Mouse (Mus musculus) T-cell, adult 2 months (primary cell): ENCODE results near the gene Nav1.
A peak's percentile ranks its signal among the peaks of the same experiment; 100 is the strongest.

Source experiments
- DNase-seq: peaks from one replicate; pipeline ENCODE4 v3.0.0; 2022; ENCODE audit warnings: low spot score

Gene Nav1

DNA sequence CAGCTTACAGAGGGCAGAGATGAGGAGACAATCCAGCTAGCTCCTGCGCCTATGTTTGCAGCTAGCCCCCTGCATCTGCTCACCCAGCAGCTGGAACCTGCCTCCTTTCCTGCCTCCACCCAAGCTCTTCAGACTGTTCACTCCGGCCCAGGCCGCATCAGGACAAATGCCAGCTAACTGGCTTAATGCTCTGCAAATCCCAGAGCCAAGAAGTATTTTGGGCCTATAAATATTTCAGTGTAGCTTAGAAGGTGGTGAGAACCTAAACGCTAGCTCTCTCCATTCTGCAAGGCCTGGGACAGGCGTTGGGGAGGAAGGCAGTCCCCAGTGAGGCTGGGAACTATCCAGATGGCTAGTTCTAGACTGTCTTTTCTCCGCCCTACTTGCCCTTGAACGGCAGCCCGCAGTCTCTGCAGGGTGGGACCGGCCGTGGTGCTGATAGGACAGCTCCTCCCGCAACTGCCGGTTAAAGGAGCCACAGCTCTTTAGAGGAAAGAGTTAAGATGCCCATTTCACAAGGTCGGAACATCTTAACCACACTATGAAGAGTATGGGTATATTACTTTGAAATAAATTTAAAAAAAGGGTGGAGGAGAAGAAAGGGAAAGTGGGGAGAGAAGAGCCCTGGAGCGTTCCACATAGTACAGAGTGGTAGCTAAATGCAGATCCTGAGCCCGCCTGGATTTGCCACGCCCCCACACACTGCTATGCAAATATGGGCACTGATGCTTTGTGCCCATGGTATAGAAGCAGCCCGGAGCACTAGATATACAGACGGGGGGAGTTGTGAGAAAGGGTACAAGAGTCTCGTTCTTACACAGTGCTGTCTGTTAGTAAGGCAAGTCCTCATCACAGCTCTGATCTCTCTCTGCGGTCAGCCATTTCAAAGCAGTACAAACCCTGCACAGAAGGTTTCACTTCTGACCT lies 8.9 kb upstream of the Nav1 start:
- no peak for DNase-seq

DNA sequence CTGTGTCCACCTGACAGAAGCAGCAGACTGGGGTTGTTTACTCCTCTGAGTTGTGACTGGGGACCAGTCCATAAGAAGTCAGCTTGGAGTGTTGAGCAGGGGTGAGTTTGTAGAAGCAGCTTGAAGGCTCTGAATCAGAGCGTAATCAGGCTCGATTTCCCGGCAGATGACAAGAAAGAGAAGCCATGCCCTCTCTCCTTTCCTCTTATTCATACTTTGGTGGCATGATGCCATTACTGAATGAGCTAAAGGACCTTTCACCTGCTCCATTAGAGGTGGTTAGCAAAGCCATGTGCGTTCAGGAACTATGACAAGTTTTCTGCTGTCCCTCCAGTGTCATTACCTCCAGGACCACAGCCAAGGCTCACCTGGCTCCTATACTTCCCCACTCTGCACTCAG lies 2.5 kb upstream of the Nav1 start:
- DNase-seq = no peak

DNA sequence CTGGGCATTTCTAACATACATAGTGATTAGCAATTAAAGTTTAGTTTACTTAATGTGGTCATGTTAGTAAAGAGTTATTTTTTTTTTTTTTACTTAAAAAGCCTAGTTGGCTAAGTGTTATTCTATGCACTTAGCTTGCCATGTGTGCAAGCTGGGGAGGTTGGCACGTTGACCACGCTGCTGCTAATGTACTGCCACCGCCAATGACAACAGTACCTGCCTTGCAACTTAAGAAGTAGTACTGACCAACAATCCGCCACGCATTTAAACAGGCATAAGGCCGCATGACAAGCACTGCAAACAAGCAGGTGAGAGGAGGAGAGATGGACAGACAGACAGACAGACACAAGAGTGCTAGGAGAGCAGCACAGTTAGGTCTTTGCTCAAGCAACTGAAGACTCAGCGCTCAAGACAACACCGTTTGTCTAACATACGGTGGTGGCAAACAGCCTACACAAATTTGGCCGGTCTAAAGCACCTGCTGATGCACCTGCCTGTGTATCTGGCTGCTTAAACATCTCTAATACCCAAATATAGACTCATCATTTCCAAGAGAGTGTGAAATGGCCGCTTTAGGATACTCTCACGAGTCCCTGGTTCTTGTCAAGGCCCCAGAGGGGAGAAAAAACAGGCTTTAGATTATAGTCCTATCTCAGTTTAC lies 610 bp downstream of the Nav1 start:
- DNase-seq = no peak

DNA sequence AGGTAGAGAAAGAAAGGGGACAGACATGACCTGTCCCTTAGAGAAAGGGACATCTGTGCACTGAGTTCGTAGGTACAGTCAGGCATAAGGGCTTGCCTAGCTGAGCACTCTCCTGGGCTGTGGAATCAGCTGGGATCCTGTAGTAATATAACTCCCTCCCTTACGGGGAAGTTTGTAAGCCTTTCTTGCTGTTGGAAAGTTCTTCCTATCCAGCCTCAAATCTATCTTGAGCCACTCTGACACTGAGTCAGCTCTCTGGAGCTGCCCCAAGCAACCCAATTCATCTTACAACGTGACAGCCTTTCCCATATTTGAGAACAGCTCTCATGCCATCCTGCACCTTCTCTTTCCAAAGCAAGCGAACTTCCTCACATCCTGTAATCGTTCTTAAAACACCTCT lies 1.6 kb downstream of the Nav1 start:
- no peak for DNase-seq

DNA sequence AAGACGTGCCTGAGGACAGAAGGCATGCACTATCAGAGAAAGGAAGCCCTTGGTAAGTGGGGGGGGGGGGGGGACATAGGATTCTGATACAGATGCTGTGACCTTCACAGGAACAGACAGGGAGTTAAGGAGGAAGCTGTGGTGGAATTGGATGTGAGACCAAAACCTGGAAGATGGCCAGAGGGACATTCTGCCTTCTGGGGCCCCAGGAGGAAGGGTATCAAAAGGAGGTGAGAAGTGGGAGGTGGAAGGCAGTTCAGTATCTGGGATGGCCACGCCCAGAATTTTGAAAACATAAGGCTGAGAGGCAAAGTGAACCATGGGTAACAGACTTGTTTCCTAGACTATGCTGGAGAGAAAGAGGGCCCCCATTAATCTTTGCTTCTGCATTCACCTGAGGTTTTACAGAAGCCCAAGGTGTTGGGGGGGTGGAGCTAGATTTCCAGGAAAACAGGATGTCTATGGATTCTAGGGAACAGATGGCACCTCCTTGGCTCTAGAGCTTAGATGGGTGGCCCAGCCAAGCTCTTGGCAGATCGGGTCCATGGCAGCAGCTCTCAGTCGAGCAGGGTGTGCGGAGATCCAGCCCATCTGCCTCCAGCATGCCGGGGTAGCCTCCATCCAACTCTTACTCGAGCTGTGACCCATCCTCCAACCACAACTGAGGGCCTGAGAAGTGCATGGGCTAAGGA lies 2.6 kb downstream of the Nav1 start:
- DNase-seq = no peak

DNA sequence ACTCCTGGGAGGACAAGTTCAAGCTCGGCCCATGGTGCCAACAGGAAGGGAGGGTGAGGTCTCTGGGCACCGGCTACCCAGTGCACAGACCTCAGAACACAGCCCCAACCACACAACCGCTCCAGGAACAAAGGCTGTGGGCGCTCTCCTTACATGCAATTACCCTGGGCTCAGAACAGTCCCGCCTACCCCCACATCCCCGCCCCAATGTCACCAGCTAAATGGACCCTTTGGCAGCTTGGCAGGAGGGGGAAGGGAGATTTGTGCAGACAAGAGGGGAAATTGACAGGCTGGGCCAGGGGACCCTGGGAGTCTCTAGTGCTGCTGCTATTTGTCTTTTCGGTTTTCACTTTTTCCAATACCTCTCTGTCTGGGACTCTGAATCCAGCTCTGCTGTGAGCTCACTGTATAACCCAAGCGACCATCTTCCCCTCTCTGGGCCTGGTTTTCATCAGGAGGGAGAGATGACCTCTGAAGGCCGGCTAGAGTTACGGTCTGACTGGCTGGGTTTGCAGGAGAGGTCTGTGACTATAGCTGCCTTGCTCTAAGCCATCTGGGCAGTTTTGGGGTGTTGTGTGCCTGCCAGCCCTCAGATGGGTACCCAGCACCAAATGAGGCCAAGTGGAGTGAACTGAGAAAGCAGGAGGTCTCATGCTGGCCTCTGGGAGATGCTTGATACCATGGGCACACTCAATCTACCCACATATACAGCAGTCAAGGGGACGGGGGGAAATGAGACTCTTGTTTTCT lies 3.8 kb downstream of the Nav1 start:
- DNase-seq = no peak

DNA sequence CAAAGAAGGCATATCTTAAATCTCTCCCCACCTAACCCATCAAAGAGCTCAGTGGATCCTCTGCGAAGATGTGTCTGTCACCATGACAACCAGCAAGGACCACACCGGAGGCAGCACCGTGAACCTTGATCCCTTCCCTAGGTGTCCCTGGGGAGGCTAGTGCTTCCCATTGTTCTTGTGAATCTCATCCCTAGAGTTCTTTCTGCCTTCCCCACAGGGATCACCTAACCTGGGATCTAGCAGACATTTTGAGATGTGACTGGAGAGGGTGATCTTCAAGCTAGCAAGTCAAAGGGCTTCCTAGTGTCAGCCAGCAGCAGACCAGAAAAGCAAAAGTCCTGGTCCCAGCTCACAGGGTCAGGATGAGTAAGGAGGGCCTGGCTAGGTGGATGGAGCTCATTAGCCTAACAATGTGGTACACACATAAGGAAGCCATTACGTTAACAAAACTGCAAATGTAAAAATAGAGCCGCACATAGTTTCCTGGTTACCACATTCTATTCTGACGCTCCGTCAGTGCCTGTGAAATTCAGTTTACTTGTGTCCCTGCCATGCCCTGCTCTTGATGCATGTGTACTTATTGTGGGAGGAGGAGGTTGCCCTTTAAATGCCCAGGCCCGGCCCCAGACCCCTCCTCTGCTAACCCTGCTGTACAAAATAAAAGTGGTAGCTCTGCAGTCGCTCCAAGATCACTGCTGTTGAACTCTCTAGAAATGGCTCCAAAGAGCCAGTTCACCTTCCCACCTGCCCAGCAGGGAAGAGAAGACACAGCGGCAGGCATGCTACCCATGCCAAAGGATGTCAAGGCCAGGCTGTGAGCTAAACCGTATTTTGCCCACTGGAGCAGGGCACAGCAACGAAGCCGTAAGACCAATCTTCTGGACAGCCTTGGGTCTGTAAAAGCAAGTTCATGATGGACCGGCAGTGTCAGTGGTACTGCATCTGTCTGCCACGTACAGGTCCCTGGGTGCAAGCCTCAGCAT lies 6.8 kb downstream of the Nav1 start:
- DNase-seq = no peak

DNA sequence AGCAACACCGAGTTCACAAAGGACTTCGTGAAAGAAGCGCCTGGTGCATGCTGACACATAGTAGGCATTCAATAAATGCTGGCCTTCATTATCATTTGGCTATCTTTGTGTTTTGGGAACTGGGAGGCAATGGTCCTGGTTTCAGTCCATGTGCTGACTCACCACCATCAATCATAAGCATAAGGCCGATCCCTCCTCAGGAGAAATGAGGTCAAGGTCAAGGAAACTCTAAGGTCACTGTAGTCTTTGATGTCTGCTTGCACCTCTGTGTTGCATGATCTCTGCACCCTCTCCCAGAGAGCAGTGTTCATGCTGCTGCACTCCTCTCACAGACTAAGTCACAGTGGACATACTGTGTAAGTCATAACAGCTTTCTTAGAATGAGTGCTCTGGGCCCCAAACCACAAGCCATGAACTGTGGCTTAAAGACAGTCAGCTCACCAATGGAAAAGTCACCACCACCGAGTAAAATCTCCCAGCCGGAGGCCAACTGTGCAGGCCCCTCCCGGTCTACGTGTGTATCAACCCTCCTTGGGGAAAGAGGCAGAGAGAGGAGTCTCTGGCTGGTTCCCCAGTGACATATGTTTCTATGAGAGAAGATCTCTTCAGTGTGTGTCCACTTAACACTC lies 8.7 kb downstream of the Nav1 start:
- no peak for DNase-seq

DNA sequence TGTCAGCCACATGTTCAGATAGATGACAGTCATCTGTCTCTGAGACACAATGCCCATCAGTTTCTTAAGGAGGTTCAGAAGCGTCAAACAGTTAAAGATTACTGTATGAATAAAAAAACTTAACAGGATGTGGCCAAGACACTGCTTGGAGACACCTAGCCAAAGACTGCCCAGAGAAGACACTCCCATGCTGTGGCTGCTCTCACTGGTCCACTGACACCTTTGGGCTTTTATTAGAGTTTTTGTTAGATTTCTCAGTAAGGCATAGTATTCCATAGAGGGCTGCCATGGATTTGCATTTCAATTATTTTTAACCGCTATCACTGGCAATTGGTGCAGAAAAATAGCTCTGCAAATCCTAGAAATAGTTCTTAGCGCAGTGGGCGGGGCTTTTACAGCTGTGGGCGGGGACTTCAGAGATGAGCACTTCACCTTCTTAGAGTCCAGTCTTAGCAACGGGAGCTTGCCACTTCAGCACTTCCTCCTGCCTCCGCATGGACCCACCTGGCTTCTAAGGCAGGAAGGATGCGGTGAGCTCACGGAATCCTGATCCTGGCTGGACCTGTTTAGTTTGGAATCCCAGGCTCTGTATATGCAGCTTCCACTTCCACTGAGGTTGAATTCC lies 12.7 kb downstream of the Nav1 start:
- no peak for DNase-seq

DNA sequence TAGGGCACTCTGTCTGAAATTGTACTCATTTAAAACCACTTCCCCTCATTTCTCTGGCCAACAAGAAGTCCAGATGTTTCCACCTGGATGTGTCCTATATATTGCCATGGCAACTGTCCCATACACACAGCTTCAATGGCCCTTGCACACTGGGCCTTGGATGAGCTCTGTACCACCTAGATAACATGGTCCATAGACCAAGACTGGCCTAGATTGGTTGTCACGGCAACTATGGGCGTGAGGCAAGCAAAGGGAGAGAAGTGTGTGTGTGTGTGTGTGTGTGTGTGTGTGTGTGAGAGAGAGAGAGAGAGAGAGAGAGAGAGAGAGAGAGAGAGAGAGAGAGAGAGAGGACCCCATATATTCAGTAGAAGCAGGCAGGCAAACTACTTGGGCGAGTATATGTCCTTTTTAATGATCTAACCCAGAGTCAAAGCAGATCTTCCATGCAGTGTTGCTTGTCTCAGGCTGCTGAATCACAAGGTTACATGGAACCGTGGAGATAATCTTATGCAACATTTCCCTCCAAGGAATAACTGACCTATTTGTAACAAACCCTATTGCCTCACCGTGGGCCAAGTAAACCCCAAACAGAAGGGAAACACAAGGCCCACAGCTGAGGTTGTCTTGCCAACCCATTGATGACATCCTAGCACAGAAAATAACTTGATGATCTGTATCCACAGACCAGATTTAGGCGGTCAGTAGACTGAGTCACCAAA lies 13.4 kb downstream of the Nav1 start:
- no peak for DNase-seq

DNA sequence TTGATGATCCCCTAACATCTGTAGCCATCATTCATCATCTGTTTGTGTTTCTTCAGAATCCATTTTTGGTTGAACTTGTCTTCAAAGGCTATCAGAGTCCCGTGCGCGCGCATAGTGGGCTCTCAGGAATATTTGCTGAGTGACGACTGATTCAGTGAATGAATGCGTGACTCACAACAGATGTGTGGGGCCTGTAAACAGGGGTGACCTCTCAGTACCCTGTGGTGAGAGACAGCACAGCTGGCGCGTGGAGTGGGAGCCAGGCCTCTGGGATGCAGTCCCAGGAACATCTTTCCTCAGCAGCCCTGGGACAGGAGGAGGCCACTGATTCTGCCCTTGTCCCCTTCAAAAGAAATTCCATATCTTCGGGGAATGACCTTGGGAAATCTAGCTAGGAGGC lies 16.3 kb downstream of the Nav1 start:
- no peak for DNase-seq

DNA sequence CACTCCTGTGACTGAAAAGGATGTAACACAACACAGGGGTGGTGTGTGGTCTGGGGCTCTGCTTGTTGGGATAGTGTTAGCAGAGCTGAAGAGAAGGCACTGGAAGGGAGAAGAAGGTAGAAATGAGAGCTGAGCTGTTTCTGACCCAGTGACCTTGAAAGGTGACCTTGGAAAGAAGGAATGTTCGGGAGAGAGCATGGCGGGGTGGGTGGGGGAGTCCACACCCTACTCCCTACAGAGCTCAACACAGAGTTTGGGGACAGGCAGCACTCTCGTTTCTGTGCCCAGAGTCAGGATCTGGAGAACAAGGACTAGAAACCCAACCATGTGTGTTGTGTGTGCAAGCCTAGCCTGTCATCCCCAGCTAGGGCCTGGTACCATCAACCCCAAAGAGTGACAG lies 18.1 kb downstream of the Nav1 start:
- no peak for DNase-seq

DNA sequence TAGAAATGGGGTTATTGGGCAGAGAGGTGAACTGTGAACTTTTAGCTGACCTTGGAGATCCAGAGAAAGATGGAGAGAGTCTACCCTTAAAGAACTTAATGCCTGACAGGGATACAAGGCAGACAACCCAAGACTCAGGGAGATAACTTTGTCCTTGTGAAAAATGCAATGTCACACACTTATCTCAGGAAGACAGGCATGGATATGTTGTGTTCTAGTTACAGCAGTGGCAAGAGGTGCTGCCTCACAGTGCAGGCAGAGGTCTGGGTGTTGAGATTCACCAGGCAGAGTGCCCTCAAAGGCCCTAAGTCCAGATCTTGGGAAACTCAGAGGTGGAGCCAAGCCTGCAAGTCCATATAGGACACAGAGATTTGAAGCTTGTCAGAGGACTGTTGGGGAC lies 20.2 kb downstream of the Nav1 start:
- no peak for DNase-seq

DNA sequence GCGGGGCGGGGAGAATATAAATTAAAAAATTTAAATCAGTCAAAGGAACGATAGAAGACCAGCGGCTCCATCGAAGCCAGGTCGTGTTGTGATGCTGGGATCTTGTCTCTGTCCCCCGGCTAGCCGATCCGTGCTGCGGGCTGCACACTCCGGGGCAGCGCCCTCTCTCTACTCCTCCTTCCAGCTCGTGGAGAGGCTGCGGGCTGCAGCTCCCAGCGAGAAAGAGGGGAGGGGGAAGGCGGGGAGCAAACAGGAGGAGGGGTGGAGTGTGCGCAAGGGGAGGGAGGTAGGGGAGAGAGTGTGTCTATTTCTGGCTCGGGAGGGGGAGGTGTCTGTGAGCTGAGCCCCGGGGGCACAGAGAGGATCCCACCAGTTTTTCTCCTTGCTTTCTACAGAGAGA lies 21.5 kb downstream of the Nav1 start:
- no peak for DNase-seq

DNA sequence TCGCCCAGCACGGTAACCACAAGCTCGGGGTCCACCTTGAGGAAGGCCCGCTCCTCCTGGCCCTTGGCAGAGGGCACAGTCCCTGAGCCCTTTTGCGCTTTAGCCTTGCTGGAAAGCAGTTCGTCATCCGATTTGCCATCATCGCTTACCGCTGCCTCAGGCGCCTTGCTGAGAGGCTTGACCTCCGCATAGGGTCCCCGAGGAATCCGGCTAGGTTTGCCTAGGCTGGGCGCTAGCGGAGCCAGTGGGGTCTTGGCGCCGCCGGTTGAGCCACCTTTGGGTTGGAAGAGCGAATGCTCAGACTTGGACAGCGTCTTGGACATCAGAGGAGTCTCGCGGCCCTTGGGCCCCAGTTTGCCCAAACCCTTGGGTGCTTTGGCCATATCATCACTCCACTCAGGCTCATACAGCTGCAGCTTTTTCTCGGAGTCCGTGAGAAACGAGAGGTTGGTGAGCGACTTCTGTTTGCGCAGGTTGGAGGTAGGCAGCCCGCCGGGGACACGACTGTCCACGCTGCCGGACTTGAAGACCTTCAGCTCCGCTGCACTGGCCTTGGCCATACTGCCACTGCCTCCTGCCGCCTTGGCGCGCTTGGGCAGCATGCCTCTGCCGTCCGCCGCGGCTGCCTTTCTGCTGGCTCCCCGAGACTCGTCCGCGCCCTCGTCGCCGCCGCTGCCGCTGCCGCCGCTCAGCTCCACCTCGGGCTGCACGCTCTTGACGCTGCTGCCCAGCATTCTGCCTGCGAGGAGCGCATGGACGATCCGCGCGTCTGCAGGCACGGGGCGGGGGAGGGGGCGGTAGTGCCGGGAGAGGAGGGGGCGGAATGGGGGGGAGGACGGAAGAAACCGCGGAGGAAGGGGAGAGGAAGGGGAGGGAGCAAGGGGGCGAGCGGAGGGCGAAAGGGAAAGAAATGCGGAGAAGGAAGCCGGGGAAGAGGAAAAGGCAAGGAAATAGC lies 22.2 kb downstream of the Nav1 start:
- peak; percentile 15 for DNase-seq

DNA sequence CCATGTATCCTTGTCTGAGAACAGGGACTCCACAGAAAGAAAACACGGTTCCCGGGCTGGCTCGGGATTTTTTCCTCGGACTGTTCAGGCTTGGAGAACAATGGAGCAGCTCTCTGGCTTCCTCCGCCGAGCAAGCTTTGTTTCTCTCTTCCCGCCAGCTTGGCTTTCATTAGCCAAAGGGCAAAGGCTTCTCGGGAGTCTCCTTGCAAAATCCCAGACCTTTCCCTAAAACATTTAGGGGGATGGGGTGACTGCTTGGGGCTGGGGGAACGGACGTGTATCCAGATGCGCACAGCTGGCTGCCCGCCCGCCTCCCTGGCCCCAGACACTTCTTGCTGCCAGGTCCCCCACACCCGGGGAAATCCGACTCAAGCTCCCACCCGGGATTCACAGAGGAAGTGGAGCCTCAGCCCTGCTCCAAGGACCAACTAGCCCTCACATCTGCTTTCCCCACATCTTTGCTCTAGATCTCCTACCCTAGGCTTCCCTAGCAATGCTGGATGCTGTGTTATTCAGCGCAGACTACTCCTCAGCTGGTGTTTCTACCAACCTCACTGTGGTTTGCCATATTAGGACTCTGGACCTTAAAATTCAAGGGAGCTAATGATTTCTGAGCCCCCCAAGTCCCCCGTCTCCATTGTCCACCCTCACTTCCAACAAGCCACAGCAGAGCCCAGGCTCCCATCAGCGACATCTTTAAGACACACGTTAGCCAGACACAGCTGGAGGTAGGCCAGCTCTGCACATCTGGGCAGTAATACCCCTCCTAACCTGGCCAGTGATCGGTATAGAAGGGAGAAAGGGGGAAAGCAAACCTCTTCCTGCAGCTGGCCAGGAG lies 23.2 kb downstream of the Nav1 start:
- no peak for DNase-seq

DNA sequence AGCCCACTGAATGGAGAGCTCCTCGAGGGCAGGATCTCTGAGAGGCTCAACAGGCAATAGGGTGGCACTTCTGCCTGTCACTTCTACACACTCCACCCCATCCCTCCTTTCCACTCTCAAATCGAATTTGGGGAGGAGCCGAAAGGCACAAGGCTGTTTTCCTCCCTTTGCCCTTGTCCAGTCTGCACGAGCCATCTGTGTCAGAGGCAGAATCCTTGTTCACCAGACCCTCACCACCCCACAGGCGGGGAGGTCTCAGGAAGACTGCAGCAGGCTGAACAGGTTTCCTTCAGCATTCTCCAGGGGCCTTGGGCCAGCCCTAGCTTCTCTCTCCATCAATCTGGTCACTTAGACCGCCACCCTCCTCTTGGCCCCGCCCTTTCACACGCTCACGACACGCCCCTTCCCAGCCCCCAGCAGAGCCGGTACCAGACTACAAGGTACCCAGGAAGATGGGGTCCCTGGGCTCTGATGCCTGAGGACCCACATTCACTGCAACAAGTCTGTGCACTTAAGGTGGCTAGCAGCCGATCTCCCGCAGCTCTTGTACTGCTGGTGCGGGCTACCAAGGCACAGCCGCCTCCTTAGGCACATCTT lies 23.9 kb downstream of the Nav1 start:
- no peak for DNase-seq
